In genomic region chr11:56195316-56195715, GRCm38 (mm10) we compare ENCODE assay signal across 19 mouse cellular contexts.
DNase-seq lines count a peak whose midpoint lies in the region; TF ChIP-seq lines count a peak whose summit lies in the region.
"Had no signal": no experiment of that assay in that cellular context is flagged by ENCODE, and none has a peak within 500 bp of the region (broad histone marks: within the 10 kb centered on the region; RNA-seq: fewer than 3 reads in every experiment).

No protein-coding gene starts in this region.

- no peak overlapping the region for H3K4me3 ChIP-seq in layer of hippocampus, adult 2 months
- H3K4me3 ChIP-seq: embryonic facial prominence, embryonic 15.5 days; erythroblast, embryonic 14.5 days; forebrain, embryonic 10.5 days; heart, adult 2 months; heart, embryonic 12.5 days; hindbrain, embryonic 10.5 days had no signal

- no peak overlapping the region for H3K27ac ChIP-seq in layer of hippocampus, adult 2 months
- H3K27ac ChIP-seq: embryonic facial prominence, embryonic 15.5 days; forebrain, embryonic 10.5 days; heart, adult 2 months; hindbrain, embryonic 10.5 days; hindbrain, embryonic 14.5 days had no signal

- DNase-seq in layer of hippocampus, adult 11-12 months (ENCODE audit: low spot score): peak; percentile 21
- no peak for DNase-seq in layer of hippocampus, postnatal 10 days (ENCODE audit: low spot score in 2 of 2)
- peak; percentile 63 for DNase-seq in brain, adult 2 months (ENCODE audit: low read depth, low spot score)
- DNase-seq in layer of hippocampus, adult 2 months (ENCODE audit: low spot score in 2 of 2): peak; percentile 28 to 49
- DNase-seq in telencephalon, adult 2 months (ENCODE audit: low read depth, low spot score): peak; percentile 52
- DNase-seq in lung, postnatal 10 days: no peak
- DNase-seq: adrenal gland, adult 2 months; adrenal gland, postnatal 25 days; cerebellum, adult 8-10 months; cerebellum, postnatal 14 days; embryo, embryonic 11 days; gastrocnemius, postnatal 10 days; heart, adult 2 months had no signal

- no peak for TF ChIP-seq CTCF in layer of hippocampus, adult 2 months (conservative IDR thresholded peaks at IDR 0.05)

Comparison
In these comparisons a context has a peak if more than half of its experiments do, and no peak if none do; other contexts are left out.
1. DNase-seq: peak in layer of hippocampus, adult 11-12 months (single experiment), brain, adult 2 months (single experiment), layer of hippocampus, adult 2 months (2 of 2) and telencephalon, adult 2 months (single experiment); none in layer of hippocampus, postnatal 10 days (0 of 2) and lung, postnatal 10 days (single experiment).